Comparison of ENCODE assay signal across 8 mouse cellular contexts in the genomic region with DNA sequence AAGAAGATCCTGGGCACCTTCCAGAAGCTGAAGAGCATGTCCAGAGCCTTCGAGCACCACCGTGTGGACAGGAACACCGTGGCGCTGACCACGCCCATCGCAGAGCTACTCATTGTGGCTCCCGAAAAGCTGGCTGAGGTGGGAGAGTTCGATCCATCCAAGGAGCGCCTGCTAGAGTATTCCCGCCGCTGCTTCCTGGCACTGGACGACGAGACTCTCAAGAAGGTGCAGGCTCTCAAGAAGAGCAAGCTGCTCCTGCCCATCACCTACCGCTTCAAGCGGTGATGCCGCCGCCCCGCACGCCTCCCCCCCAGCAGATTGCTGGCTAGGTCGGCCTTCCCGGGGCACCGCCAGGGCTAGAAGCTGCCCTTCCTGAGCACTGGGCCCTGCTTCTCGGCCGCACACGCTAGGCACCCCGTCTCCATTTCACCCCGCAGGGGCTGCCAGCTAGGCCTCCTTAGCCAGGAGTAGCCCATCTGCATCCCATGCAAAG. TPM values are rescaled to one million over a fixed set of nuclear protein-coding genes. Genes with fewer than 3 reads are reported as not detected.
DNase-seq lines count a peak whose midpoint lies in the region; ATAC-seq and TF ChIP-seq lines count a peak whose summit lies in the region.

No protein-coding gene starts in this region.

- 0 out of 2 replicates have a peak, but pooled peaks have one; percentile 13 for TF ChIP-seq CTCF in G1E (IDR thresholded peaks at IDR 0.05; ENCODE audit: low read depth, low read length)
- TF ChIP-seq CTCF in olfactory bulb, adult 2 months (IDR thresholded peaks at IDR 0.05; ENCODE audit: insufficient read depth, low read depth, low read length): peak; percentile 29; the same call in 1 of the 2 replicates
- TF ChIP-seq CTCF in thymus, adult 2 months (IDR thresholded peaks at IDR 0.05; ENCODE audit: borderline replicate concordance, control insufficient read depth, extremely low read depth, insufficient read depth, low read length, poor library complexity): peak; percentile 45; the same call in 1 of the 2 replicates

- TF ChIP-seq POLR2A in olfactory bulb, adult 2 months (IDR thresholded peaks at IDR 0.05; ENCODE audit: insufficient read depth, low read depth, low read length): no peak
- TF ChIP-seq POLR2A in thymus, adult 2 months (IDR thresholded peaks at IDR 0.05; ENCODE audit: control insufficient read depth, extremely low read depth, insufficient read depth, low read length, poor library complexity): no peak

- H3K4me1 ChIP-seq in G1E (ENCODE audit: insufficient read depth, low read depth, low read length): peaks cover 31% of the 10 kb centered on the region
- H3K4me1 ChIP-seq in forebrain, embryonic 12.5 days: peaks cover 45% of the 10 kb centered on the region
- H3K4me1 ChIP-seq in heart, embryonic 16.5 days (ENCODE audit: control insufficient read depth, insufficient read depth, low read length): peaks cover 27% of the 10 kb centered on the region
- peaks cover 24% of the 10 kb centered on the region for H3K4me1 ChIP-seq in lung, embryonic 16.5 days (replicated peaks; ENCODE audit: control insufficient read depth, insufficient read depth, low read length)
- peaks cover 23% of the 10 kb centered on the region for H3K4me1 ChIP-seq in olfactory bulb, adult 2 months (ENCODE audit: control insufficient read depth, insufficient read depth, low read length)
- H3K4me1 ChIP-seq in thymus, adult 2 months (replicated peaks; ENCODE audit: control insufficient read depth, insufficient read depth, low read length): peaks cover 18% of the 10 kb centered on the region

- ATAC-seq in G1E (ENCODE audit: extremely low read depth, insufficient number of reproducible peaks, low FRiP score, poor library complexity, severe bottlenecking): peak; percentile 23; the same call in 1 of the 2 replicates
- ATAC-seq in cerebellum, adult (ENCODE audit: insufficient number of reproducible peaks, low FRiP score, low TSS enrichment): peak; percentile 38; the same call in 1 of the 2 replicates
- ATAC-seq in forebrain, embryonic 12.5 days (ENCODE audit: low FRiP score): peak; percentile 5; the same call in 1 of the 2 replicates
- ATAC-seq in heart, embryonic 16.5 days (replicated peaks; ENCODE audit: extremely low read depth, insufficient read depth, low FRiP score): no peak
- no peak for ATAC-seq in lung, embryonic 16.5 days (ENCODE audit: low read depth)

- peak overlapping the region; percentile 86 for H3K4me2 ChIP-seq in forebrain, embryonic 12.5 days
- H3K4me2 ChIP-seq in heart, embryonic 16.5 days (ENCODE audit: low read depth, low read length): peak overlapping the region; percentile 91
- H3K4me2 ChIP-seq in lung, embryonic 16.5 days (ENCODE audit: low read depth, low read length): peak overlapping the region; percentile 92

- 3% methylated on average over 27 of the region's 27 CpGs for WGBS in forebrain, embryonic 12.5 days
- 5% methylated on average over 27 of the region's 27 CpGs for WGBS in heart, embryonic 16.5 days
- WGBS in lung, embryonic 16.5 days: under 1% methylated on average over 27 of the region's 27 CpGs
- WGBS in olfactory bulb, adult 2 months: 3% methylated on average over 27 of the region's 27 CpGs
- WGBS in thymus, adult 2 months: 3% methylated on average over 27 of the region's 27 CpGs

- peak overlapping the region; percentile 74 for H3K4me3 ChIP-seq in G1E (ENCODE audit: low read depth, low read length)
- H3K4me3 ChIP-seq in forebrain, embryonic 12.5 days (replicated peaks): peak overlapping the region; percentile 72
- peak overlapping the region; percentile 88 for H3K4me3 ChIP-seq in heart, embryonic 16.5 days (ENCODE audit: low read length)
- peak overlapping the region; percentile 85 for H3K4me3 ChIP-seq in lung, embryonic 16.5 days (ENCODE audit: low read length)
- peak overlapping the region; percentile 63 for H3K4me3 ChIP-seq in olfactory bulb, adult 2 months (ENCODE audit: insufficient read depth, low read depth, low read length)
- peak overlapping the region; percentile 57 for H3K4me3 ChIP-seq in thymus, adult 2 months (ENCODE audit: control insufficient read depth, insufficient read depth, low read length)

- no peaks in the 10 kb centered on the region for H3K9me3 ChIP-seq in G1E (replicated peaks)
- H3K9me3 ChIP-seq in forebrain, embryonic 12.5 days: no peaks in the 10 kb centered on the region
- H3K9me3 ChIP-seq in heart, embryonic 16.5 days (replicated peaks; ENCODE audit: control insufficient read depth, low read length): no peaks in the 10 kb centered on the region
- H3K9me3 ChIP-seq in lung, embryonic 16.5 days (ENCODE audit: control insufficient read depth, low read length): no peaks in the 10 kb centered on the region

- H3K27me3 ChIP-seq in G1E (ENCODE audit: insufficient read depth, low read length): peaks cover 26% of the 10 kb centered on the region
- H3K27me3 ChIP-seq in forebrain, embryonic 12.5 days: peaks cover 35% of the 10 kb centered on the region
- H3K27me3 ChIP-seq in heart, embryonic 16.5 days (ENCODE audit: control insufficient read depth, insufficient read depth, low read length): peaks cover 27% of the 10 kb centered on the region
- peaks cover 32% of the 10 kb centered on the region for H3K27me3 ChIP-seq in lung, embryonic 16.5 days (ENCODE audit: control insufficient read depth, insufficient read depth, low read depth, low read length)
- peaks cover 7% of the 10 kb centered on the region; the same call in 1 of the 2 replicates for H3K27me3 ChIP-seq in thymus, adult 2 months (ENCODE audit: control insufficient read depth, insufficient read depth, low read length)

- peak overlapping the region; percentile 74 for H3K9ac ChIP-seq in forebrain, embryonic 12.5 days
- peak overlapping the region; percentile 97 for H3K9ac ChIP-seq in heart, embryonic 16.5 days (ENCODE audit: low read length)
- peak overlapping the region; percentile 96 for H3K9ac ChIP-seq in lung, embryonic 16.5 days (ENCODE audit: low read length)

- peak overlapping the region; percentile 99 for H3K27ac ChIP-seq in forebrain, embryonic 12.5 days
- H3K27ac ChIP-seq in heart, embryonic 16.5 days (ENCODE audit: low read length): peak overlapping the region; percentile 100
- H3K27ac ChIP-seq in lung, embryonic 16.5 days (ENCODE audit: low read length): peak overlapping the region; percentile 100
- peak overlapping the region; percentile 96 for H3K27ac ChIP-seq in olfactory bulb, adult 2 months (ENCODE audit: insufficient read depth, low read depth, low read length)
- H3K27ac ChIP-seq in thymus, adult 2 months (ENCODE audit: control insufficient read depth, insufficient read depth, low read length): peak overlapping the region; percentile 68; the same call in 1 of the 2 replicates

- DNase-seq in G1E (ENCODE audit: low spot score): peak; percentile 71
- DNase-seq in kidney, postnatal 36 days: peak; percentile 87 to 91
- peak; percentile 65 for DNase-seq in thymus, adult 2 months

- H3K36me3 ChIP-seq in G1E (replicated peaks): peaks cover 14% of the 10 kb centered on the region
- no peaks in the 10 kb centered on the region for H3K36me3 ChIP-seq in forebrain, embryonic 12.5 days (replicated peaks)
- H3K36me3 ChIP-seq in heart, embryonic 16.5 days (ENCODE audit: control insufficient read depth, insufficient read depth): no peaks in the 10 kb centered on the region
- no peaks in the 10 kb centered on the region for H3K36me3 ChIP-seq in lung, embryonic 16.5 days (ENCODE audit: control insufficient read depth, insufficient read depth, low read length)
- no peaks in the 10 kb centered on the region for H3K36me3 ChIP-seq in thymus, adult 2 months (ENCODE audit: control insufficient read depth, insufficient read depth, low read length)

RNA-seq across cellular contexts. Expression of gene U2af2, which starts 1.7 kb away (rescaled TPM):
- total RNA-seq in G1E (2014; fragmentation: Nextera tagmentation) (166 and 208 TPM in 2 replicates), G1E (2017) (261 and 292 TPM in 2 replicates)
- polyA plus RNA-seq in G1E (2012): 480 and 545 TPM in 2 replicates
- polyA plus RNA-seq in forebrain, embryonic 12.5 days (2016; fragmentation: Nextera tagmentation; extraction: Ambion mirVana): 165 and 166 TPM in 2 replicates
- polyA plus RNA-seq in heart, embryonic 16.5 days (2015; fragmentation: Nextera tagmentation; extraction: Ambion mirVana): 72.8 and 75.3 TPM in 2 replicates
- 109 and 110 TPM in 2 replicates for polyA plus RNA-seq in lung, embryonic 16.5 days (2015; fragmentation: Nextera tagmentation; extraction: Ambion mirVana)
- 837 TPM in 1 of 2 replicates, not detected in the other for polyA plus RNA-seq in olfactory bulb, adult 2 months (2012; ENCODE audit: insufficient read depth, insufficient read length, low replicate concordance, missing spikeins)
- 437 and 438 TPM in 2 replicates for polyA plus RNA-seq in thymus, adult 2 months (2012; rRNA removed)

RNA-seq across cellular contexts. Expression of gene Zfp580, which starts 8.9 kb away (rescaled TPM):
- total RNA-seq in G1E (2014; fragmentation: Nextera tagmentation): 1.1 and 1.8 TPM in 2 replicates
- total RNA-seq in G1E (2017): 0.44 TPM in 1 of 2 replicates, not detected in the other
- polyA plus RNA-seq in G1E (2012): 2.8 and 4.1 TPM in 2 replicates
- 44.9 and 46.3 TPM in 2 replicates for polyA plus RNA-seq in forebrain, embryonic 12.5 days (2016; fragmentation: Nextera tagmentation; extraction: Ambion mirVana)
- polyA plus RNA-seq in heart, embryonic 16.5 days (2015; fragmentation: Nextera tagmentation; extraction: Ambion mirVana): 14.9 and 15.2 TPM in 2 replicates
- polyA plus RNA-seq in lung, embryonic 16.5 days (2015; fragmentation: Nextera tagmentation; extraction: Ambion mirVana): 26.7 and 27.0 TPM in 2 replicates
- not detected in 2 replicates for polyA plus RNA-seq in olfactory bulb, adult 2 months (2012; ENCODE audit: insufficient read depth, insufficient read length, low replicate concordance, missing spikeins)
- polyA plus RNA-seq in thymus, adult 2 months (2012; rRNA removed): 29.9 and 42.3 TPM in 2 replicates

RNA-seq across cellular contexts. Expression of gene Epn1, which starts 19.8 kb away (rescaled TPM):
- 134 and 152 TPM in 2 replicates for total RNA-seq in G1E (2014; fragmentation: Nextera tagmentation)
- 79.5 and 85.2 TPM in 2 replicates for total RNA-seq in G1E (2017)
- 720 and 931 TPM in 2 replicates for polyA plus RNA-seq in G1E (2012)
- 62.9 and 66.4 TPM in 2 replicates for polyA plus RNA-seq in forebrain, embryonic 12.5 days (2016; fragmentation: Nextera tagmentation; extraction: Ambion mirVana)
- 55.8 and 56.9 TPM in 2 replicates for polyA plus RNA-seq in heart, embryonic 16.5 days (2015; fragmentation: Nextera tagmentation; extraction: Ambion mirVana)
- polyA plus RNA-seq in lung, embryonic 16.5 days (2015; fragmentation: Nextera tagmentation; extraction: Ambion mirVana): 53.8 and 54.8 TPM in 2 replicates
- not detected in 2 replicates for polyA plus RNA-seq in olfactory bulb, adult 2 months (2012; ENCODE audit: insufficient read depth, insufficient read length, low replicate concordance, missing spikeins)
- polyA plus RNA-seq in thymus, adult 2 months (2012; rRNA removed): 230 and 280 TPM in 2 replicates

RNA-seq across cellular contexts. Expression of gene Zfp784, which starts 22.0 kb away (rescaled TPM):
- total RNA-seq in G1E (2014; fragmentation: Nextera tagmentation) (1.7 and 2.5 TPM in 2 replicates), G1E (2017) (2.7 and 2.8 TPM in 2 replicates)
- 1.3 and 1.6 TPM in 2 replicates for polyA plus RNA-seq in G1E (2012)
- polyA plus RNA-seq in forebrain, embryonic 12.5 days (2016; fragmentation: Nextera tagmentation; extraction: Ambion mirVana): 4.0 and 4.5 TPM in 2 replicates
- polyA plus RNA-seq in heart, embryonic 16.5 days (2015; fragmentation: Nextera tagmentation; extraction: Ambion mirVana): 6.3 and 6.8 TPM in 2 replicates
- polyA plus RNA-seq in lung, embryonic 16.5 days (2015; fragmentation: Nextera tagmentation; extraction: Ambion mirVana): 4.9 and 7.0 TPM in 2 replicates
- not detected in 2 replicates for polyA plus RNA-seq in olfactory bulb, adult 2 months (2012; ENCODE audit: insufficient read depth, insufficient read length, low replicate concordance, missing spikeins)
- polyA plus RNA-seq in thymus, adult 2 months (2012; rRNA removed): 5.2 and 6.3 TPM in 2 replicates

RNA-seq across cellular contexts. Expression of gene 4632433K11Rik, which starts 26.4 kb away (rescaled TPM):
- total RNA-seq in G1E (2014; fragmentation: Nextera tagmentation): 1.2 and 2.4 TPM in 2 replicates
- 0.98 TPM in 1 of 2 replicates, not detected in the other for total RNA-seq in G1E (2017)
- polyA plus RNA-seq in G1E (2012): not detected in 2 replicates
- polyA plus RNA-seq in forebrain, embryonic 12.5 days (2016; fragmentation: Nextera tagmentation; extraction: Ambion mirVana): not detected in 2 replicates
- polyA plus RNA-seq in heart, embryonic 16.5 days (2015; fragmentation: Nextera tagmentation; extraction: Ambion mirVana): not detected in 2 replicates
- polyA plus RNA-seq in lung, embryonic 16.5 days (2015; fragmentation: Nextera tagmentation; extraction: Ambion mirVana): not detected in 2 replicates
- polyA plus RNA-seq in olfactory bulb, adult 2 months (2012; ENCODE audit: insufficient read depth, insufficient read length, low replicate concordance, missing spikeins): not detected in 2 replicates
- polyA plus RNA-seq in thymus, adult 2 months (2012; rRNA removed): not detected in 2 replicates

Comparison
In these comparisons a context has a peak if more than half of its experiments do, and no peak if none do; other contexts are left out.
1. ATAC-seq: peak in G1E (single experiment), cerebellum, adult (single experiment) and forebrain, embryonic 12.5 days (single experiment); none in heart, embryonic 16.5 days (single experiment) and lung, embryonic 16.5 days (single experiment).
2. Peak in every context shown above with its lines, with median percentiles within 50 percentile points of each other: DNase-seq, H3K4me3 ChIP-seq, CTCF ChIP-seq, H3K27ac ChIP-seq, H3K4me2 ChIP-seq and H3K9ac ChIP-seq.